Mouse (Mus musculus): ENCODE measurements around the gene Gamt.

DNA sequence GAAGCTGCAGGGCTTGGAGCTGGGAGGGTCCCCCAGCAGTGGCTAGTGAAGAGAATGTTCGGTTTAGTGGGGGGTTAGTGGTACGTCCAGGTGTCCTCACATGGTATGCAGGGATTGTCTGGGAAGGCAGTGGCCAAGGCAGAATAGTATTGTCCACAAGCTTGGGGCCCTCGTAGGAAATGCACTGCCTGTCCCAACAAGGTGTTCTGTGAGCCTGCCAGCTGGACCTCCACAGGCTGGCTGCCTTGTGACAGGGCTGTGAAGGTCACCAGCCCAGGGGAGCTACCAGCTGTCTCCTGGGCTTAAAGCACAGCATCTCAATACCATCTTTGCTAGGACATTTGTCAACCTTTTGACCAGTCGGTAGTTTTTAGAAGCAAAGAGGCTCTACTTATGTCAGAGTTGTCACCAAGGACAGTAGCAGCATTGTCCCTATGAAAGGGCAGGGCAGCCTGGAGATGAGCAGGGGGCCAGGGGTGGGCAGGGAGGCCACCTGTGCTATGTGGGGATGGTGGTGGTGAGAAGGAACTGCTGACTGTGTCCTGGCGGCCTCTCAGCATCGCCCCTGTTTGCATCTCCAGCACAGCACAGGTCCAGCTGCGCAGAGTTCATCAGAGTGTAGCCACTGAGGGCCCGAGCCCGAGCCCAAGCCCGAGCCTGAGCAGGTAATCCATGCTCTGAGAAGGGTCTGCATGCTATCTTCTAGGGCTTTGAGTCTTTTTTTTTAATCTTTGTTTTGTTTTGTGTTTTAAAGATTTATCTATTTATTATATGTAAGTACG, 8.1 kb downstream of the Gamt start:
- no peak for TF ChIP-seq CTCF (IDR thresholded peaks at IDR 0.05; ENCODE audit: low read depth, low read length)
- no peak for TF ChIP-seq POLR2A (IDR thresholded peaks at IDR 0.05; ENCODE audit: insufficient read depth, low read length)

Measured in ES-Bruce4 (cell line).